Mouse (Mus musculus) liver, embryonic 12.5 days (tissue): ENCODE measurements around the gene Cyp2d10. TPM values are rescaled to one million over a fixed set of nuclear protein-coding genes. Genes with fewer than 3 reads are reported as not detected.
A peak's percentile ranks its signal among the peaks of the same experiment; 100 is the strongest.
"Not testable (repeated sequence)": the region's sequence is repeated elsewhere in the genome, so short reads cannot be mapped to it uniquely, and the experiment has no call there.

ENCODE experiments used
- ATAC-seq: fragments of 200-750 bp; cut with Nextera tagmentation; 2 replicates; pipeline ENCODE4 v1.8.0; 2017; ENCODE audit warnings: moderate number of reproducible peaks, mild to moderate bottlenecking, moderate library complexity
- H3K27ac ChIP-seq: fragments of 300-500 bp; sonication (generic); 2 replicates; pipeline ENCODE4 v1.5.1; 2016; ENCODE audit warnings: mild to moderate bottlenecking
- H3K27me3 ChIP-seq: fragments of 300-500 bp; sonication (generic); replicated peaks from 2 replicates; pipeline ENCODE4 v1.6.1; 2016; ENCODE audit warnings: mild to moderate bottlenecking, moderate library complexity
- H3K36me3 ChIP-seq: fragments of 300-500 bp; sonication (generic); 2 replicates; pipeline ENCODE4 v1.6.1; 2016; ENCODE audit warnings: mild to moderate bottlenecking, moderate library complexity
- H3K4me1 ChIP-seq: fragments of 300-500 bp; sonication (generic); 2 replicates; pipeline ENCODE4 v1.6.1; 2016
- H3K4me2 ChIP-seq: fragments of 300-500 bp; sonication (generic); 2 replicates; pipeline ENCODE4 v1.6.1; 2016; ENCODE audit warnings: mild to moderate bottlenecking, moderate library complexity
- H3K4me3 ChIP-seq: fragments of 300-500 bp; sonication (generic); 2 replicates; pipeline ENCODE4 v1.5.1; 2016; ENCODE audit warnings: mild to moderate bottlenecking, moderate library complexity
- H3K9ac ChIP-seq: fragments of 300-500 bp; sonication (generic); 2 replicates; pipeline ENCODE4 v1.6.1; 2016; ENCODE audit warnings: mild to moderate bottlenecking, moderate library complexity
- H3K9me3 ChIP-seq: fragments of 300-500 bp; sonication (generic); replicated peaks from 2 replicates; pipeline ENCODE4 v1.6.1; 2016; ENCODE audit warnings: mild to moderate bottlenecking, moderate library complexity
- WGBS: fragments of 180-500 bp; shearing (Covaris S2); methylation state at CpG from one replicate; pipeline ENCODE4 v1.1.7; 2016; ENCODE audit not compliant: insufficient replicate concordance; 5-methylcytosine and 5-hydroxymethylcytosine counted together
- polyA plus RNA-seq: library from polyadenylated mRNA; unstranded; fragments of >200 nt; fragmentation: Nextera tagmentation; extraction: Ambion mirVana; gene quantifications from 2 replicates; pipeline ENCODE4 v1.2.1, GENCODE M21; 2016

Gene Cyp2d10
- polyA plus RNA-seq, result 10.1 and 11.2 TPM in 2 replicates

GRCm38 (mm10) chr15:82406981-82407380, at the start of gene Cyp2d10:
Gene Cyp2d10 (minus strand): TSS chr15:82407195.
- 74% methylated on average over 6 of the region's 6 CpGs for WGBS
- Histone ChIP-seq H3K9ac (no peak within 1 kb of the TSS), H3K36me3 (no peaks in the 10 kb centered on the region), H3K4me1 (no peaks in the 10 kb centered on the region), H3K27ac (no peak within 1 kb of the TSS), H3K27me3 (no peaks in the 10 kb centered on the region), H3K4me2 (peak within 1 kb of the TSS; percentile 21; the same call in 1 of the 2 replicates), H3K4me3 (no peak within 1 kb of the TSS), H3K9me3 (no peaks in the 10 kb centered on the region)
- ATAC-seq, result no peak

- H3K9me3 ChIP-seq, ATAC-seq, H3K36me3 ChIP-seq, H3K27ac ChIP-seq, H3K4me1 ChIP-seq, H3K4me2 ChIP-seq, H3K27me3 ChIP-seq, H3K9ac ChIP-seq, H3K4me3 ChIP-seq: not testable (repeated sequence)
- 69% methylated on average over 6 of the region's 6 CpGs for WGBS
These were observed 49.2 kb upstream of the Cyp2d10 start for GRCm38 (mm10) chr15:82456086-82456790.

- ATAC-seq, H3K4me1 ChIP-seq, H3K4me3 ChIP-seq, H3K36me3 ChIP-seq, H3K27me3 ChIP-seq, H3K9ac ChIP-seq, H3K9me3 ChIP-seq, H3K4me2 ChIP-seq, H3K27ac ChIP-seq: not testable (repeated sequence)
- 65% methylated on average over 6 of the region's 6 CpGs for WGBS
These were observed 46.5 kb upstream of the Cyp2d10 start for GRCm38 (mm10) chr15:82453501-82453900.

GRCm38 (mm10) chr15:82452133-82452532, 45.1 kb upstream of the Cyp2d10 start:
- H3K4me3 ChIP-seq, H3K27me3 ChIP-seq, H3K4me2 ChIP-seq, H3K36me3 ChIP-seq, H3K4me1 ChIP-seq, H3K9me3 ChIP-seq, H3K27ac ChIP-seq, ATAC-seq, H3K9ac ChIP-seq: not testable (repeated sequence)
- 71% methylated on average over 1 of the region's 1 CpGs for WGBS

GRCm38 (mm10) chr15:82450045-82450444, 43.0 kb upstream of the Cyp2d10 start:
- ATAC-seq, result peak; percentile 44; the same call in 1 of the 2 replicates
- not testable (repeated sequence) for H3K9ac ChIP-seq, H3K27ac ChIP-seq, H3K9me3 ChIP-seq, H3K36me3 ChIP-seq, H3K27me3 ChIP-seq, H3K4me1 ChIP-seq, H3K4me3 ChIP-seq, H3K4me2 ChIP-seq
- 60% methylated on average over 2 of the region's 2 CpGs for WGBS

GRCm38 (mm10) chr15:82445196-82445595, 38.2 kb upstream of the Cyp2d10 start:
- Histone ChIP-seq H3K4me2 (no peak overlapping the region), H3K4me3 (no peak overlapping the region), H3K27me3 (no peaks in the 10 kb centered on the region), H3K9me3 (no peaks in the 10 kb centered on the region), H3K9ac (no peak overlapping the region), H3K4me1 (no peaks in the 10 kb centered on the region), H3K27ac (no peak overlapping the region), H3K36me3 (no peaks in the 10 kb centered on the region)
- 68% methylated on average over 8 of the region's 8 CpGs for WGBS
- ATAC-seq, result no peak

- WGBS, result 71% methylated on average over 3 of the region's 3 CpGs
- Histone ChIP-seq H3K4me3 (no peak overlapping the region), H3K4me1 (no peaks in the 10 kb centered on the region), H3K4me2 (no peak overlapping the region), H3K27me3 (no peaks in the 10 kb centered on the region), H3K36me3 (no peaks in the 10 kb centered on the region), H3K9me3 (no peaks in the 10 kb centered on the region), H3K9ac (no peak overlapping the region), H3K27ac (no peak overlapping the region)
- ATAC-seq, result no peak
These were observed 36.7 kb upstream of the Cyp2d10 start for GRCm38 (mm10) chr15:82443658-82444057.

GRCm38 (mm10) chr15:82437975-82438617, 31.1 kb upstream of the Cyp2d10 start:
- H3K9ac ChIP-seq, result no peak overlapping the region
- H3K4me2 ChIP-seq, result no peak overlapping the region
- no peaks in the 10 kb centered on the region for H3K4me1 ChIP-seq
- H3K27ac ChIP-seq, result no peak overlapping the region
- H3K36me3 ChIP-seq, result no peaks in the 10 kb centered on the region
- no peaks in the 10 kb centered on the region for H3K9me3 ChIP-seq
- no peak for ATAC-seq
- WGBS, result 52% methylated on average over 5 of the region's 5 CpGs
- H3K27me3 ChIP-seq, result no peaks in the 10 kb centered on the region
- H3K4me3 ChIP-seq, result no peak overlapping the region

- no peak overlapping the region for H3K9ac ChIP-seq
- 61% methylated on average over 2 of the region's 2 CpGs for WGBS
- no peak for ATAC-seq
- H3K27ac ChIP-seq, result no peak overlapping the region
- no peaks in the 10 kb centered on the region for H3K36me3 ChIP-seq
- H3K4me3 ChIP-seq, result no peak overlapping the region
- H3K27me3 ChIP-seq, result no peaks in the 10 kb centered on the region
- H3K9me3 ChIP-seq, result no peaks in the 10 kb centered on the region
- no peaks in the 10 kb centered on the region for H3K4me1 ChIP-seq
- no peak overlapping the region for H3K4me2 ChIP-seq
These were observed 28.6 kb upstream of the Cyp2d10 start for GRCm38 (mm10) chr15:82435606-82436005.

- H3K9me3 ChIP-seq, result no peaks in the 10 kb centered on the region
- no peaks in the 10 kb centered on the region for H3K27me3 ChIP-seq
- 68% methylated on average over 3 of the region's 3 CpGs for WGBS
- H3K36me3 ChIP-seq, result no peaks in the 10 kb centered on the region
- no peak overlapping the region for H3K9ac ChIP-seq
- no peak for ATAC-seq
- H3K4me2 ChIP-seq, result no peak overlapping the region
- H3K4me1 ChIP-seq, result no peaks in the 10 kb centered on the region
- H3K27ac ChIP-seq, result no peak overlapping the region
- no peak overlapping the region for H3K4me3 ChIP-seq
These were observed 28.0 kb upstream of the Cyp2d10 start for GRCm38 (mm10) chr15:82435011-82435410.

- no peaks in the 10 kb centered on the region for H3K36me3 ChIP-seq
- no peak overlapping the region for H3K4me3 ChIP-seq
- H3K9me3 ChIP-seq, result no peaks in the 10 kb centered on the region
- H3K9ac ChIP-seq, result no peak overlapping the region
- H3K27me3 ChIP-seq, result no peaks in the 10 kb centered on the region
- no peak for ATAC-seq
- no peak overlapping the region for H3K27ac ChIP-seq
- no peaks in the 10 kb centered on the region for H3K4me1 ChIP-seq
- WGBS, result 71% methylated on average over 3 of the region's 3 CpGs
- H3K4me2 ChIP-seq, result no peak overlapping the region
These were observed 27.5 kb upstream of the Cyp2d10 start for GRCm38 (mm10) chr15:82434541-82434940.

- H3K27ac ChIP-seq, result no peak overlapping the region
- WGBS, result 75% methylated on average over 3 of the region's 3 CpGs
These were observed 26.6 kb upstream of the Cyp2d10 start for GRCm38 (mm10) chr15:82433621-82434020.

More at GRCm38 (mm10) chr15:82433621-82434020, 26.6 kb upstream of the Cyp2d10 start:
- Histone ChIP-seq H3K4me3 (no peak overlapping the region), H3K27me3 (no peaks in the 10 kb centered on the region), H3K4me1 (no peaks in the 10 kb centered on the region), H3K4me2 (no peak overlapping the region), H3K9ac (no peak overlapping the region), H3K36me3 (no peaks in the 10 kb centered on the region), H3K9me3 (no peaks in the 10 kb centered on the region)
- no peak for ATAC-seq
